Mouse (Mus musculus) embryonic facial prominence, embryonic 15.5 days (tissue): ENCODE results near the gene Birc2. TPM values are rescaled to one million over a fixed set of nuclear protein-coding genes. Genes with fewer than 3 reads are reported as not detected.
A peak's percentile ranks its signal among the peaks of the same experiment; 100 is the strongest.

Source experiments
- ATAC-seq: fragments of 200-750 bp; cut with Nextera tagmentation; 2 replicates; pipeline ENCODE4 v1.8.0; 2017; ENCODE audit warnings: low read depth, moderate TSS enrichment; ENCODE audit not compliant: insufficient number of reproducible peaks, low FRiP score, low TSS enrichment
- H3K27ac ChIP-seq: fragments of 300-500 bp; sonication (generic); replicated peaks from 2 replicates; pipeline ENCODE4 v1.5.1; 2015; ENCODE audit warnings: mild to moderate bottlenecking, inconsistent platforms
- H3K27me3 ChIP-seq: fragments of 300-500 bp; sonication (generic); 2 replicates; pipeline ENCODE4 v1.6.1; 2015; ENCODE audit warnings: inconsistent platforms
- H3K36me3 ChIP-seq: fragments of 300-500 bp; sonication (generic); 2 replicates; pipeline ENCODE4 v1.6.1; 2015; ENCODE audit warnings: mild to moderate bottlenecking, inconsistent platforms
- H3K4me1 ChIP-seq: fragments of 300-500 bp; sonication (generic); 2 replicates; pipeline ENCODE4 v1.6.1; 2015; ENCODE audit warnings: inconsistent platforms
- H3K4me2 ChIP-seq: fragments of 300-500 bp; sonication (generic); replicated peaks from 2 replicates; pipeline ENCODE4 v1.6.1; 2015; ENCODE audit warnings: mild to moderate bottlenecking, inconsistent platforms
- H3K4me3 ChIP-seq: fragments of 300-500 bp; sonication (generic); replicated peaks from 2 replicates; pipeline ENCODE4 v1.5.1; 2015; ENCODE audit warnings: mild to moderate bottlenecking, inconsistent platforms
- H3K9ac ChIP-seq: fragments of 300-500 bp; sonication (generic); 2 replicates; pipeline ENCODE4 v1.6.1; 2015; ENCODE audit warnings: inconsistent platforms
- H3K9me3 ChIP-seq: fragments of 300-500 bp; sonication (generic); replicated peaks from 2 replicates; pipeline ENCODE4 v1.6.1; 2016; ENCODE audit warnings: inconsistent platforms
- WGBS: fragments of 180-500 bp; shearing (Covaris S2); methylation state at CpG from one replicate; pipeline ENCODE4 v1.1.7; 2015; 5-methylcytosine and 5-hydroxymethylcytosine counted together
- polyA plus RNA-seq: library from polyadenylated mRNA; unstranded; fragments of >200 nt; fragmentation: Nextera tagmentation; extraction: Ambion mirVana; gene quantifications from 2 replicates; pipeline ENCODE4 v1.2.1, GENCODE M21; 2015

Gene Birc2
- polyA plus RNA-seq, 1 experiment from 2014 or later = 38.4 TPM

DNA sequence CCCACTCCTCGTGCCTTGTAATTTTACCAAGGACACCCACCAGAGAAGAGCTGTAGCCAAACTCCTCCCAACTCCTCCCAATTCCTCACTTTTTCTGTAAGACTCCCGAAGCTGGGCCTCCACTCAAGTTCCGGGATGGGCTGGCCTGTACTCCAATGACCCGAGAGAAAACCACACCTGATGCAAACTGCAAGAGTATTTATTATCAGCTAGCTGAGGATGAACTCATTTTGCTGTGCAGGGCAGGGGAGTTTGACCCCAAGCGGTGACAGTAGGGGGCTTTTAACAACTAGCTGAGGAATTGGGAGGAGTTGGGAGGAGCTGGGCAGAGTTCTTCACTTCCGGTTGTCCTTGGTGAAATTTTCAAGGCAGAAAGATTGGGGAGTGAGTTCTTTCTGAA, 4.4 kb upstream of the Birc2 start:
- H3K9ac ChIP-seq = no peak overlapping the region
- H3K4me2 ChIP-seq = no peak overlapping the region
- no peak overlapping the region for H3K27ac ChIP-seq
- H3K4me3 ChIP-seq = no peak overlapping the region
- H3K27me3 ChIP-seq = no peaks in the 10 kb centered on the region
- ATAC-seq = no peak
- no peaks in the 10 kb centered on the region for H3K4me1 ChIP-seq
- H3K9me3 ChIP-seq = no peaks in the 10 kb centered on the region
- no peaks in the 10 kb centered on the region for H3K36me3 ChIP-seq
- WGBS = 68% methylated on average over 6 of the region's 6 CpGs

DNA sequence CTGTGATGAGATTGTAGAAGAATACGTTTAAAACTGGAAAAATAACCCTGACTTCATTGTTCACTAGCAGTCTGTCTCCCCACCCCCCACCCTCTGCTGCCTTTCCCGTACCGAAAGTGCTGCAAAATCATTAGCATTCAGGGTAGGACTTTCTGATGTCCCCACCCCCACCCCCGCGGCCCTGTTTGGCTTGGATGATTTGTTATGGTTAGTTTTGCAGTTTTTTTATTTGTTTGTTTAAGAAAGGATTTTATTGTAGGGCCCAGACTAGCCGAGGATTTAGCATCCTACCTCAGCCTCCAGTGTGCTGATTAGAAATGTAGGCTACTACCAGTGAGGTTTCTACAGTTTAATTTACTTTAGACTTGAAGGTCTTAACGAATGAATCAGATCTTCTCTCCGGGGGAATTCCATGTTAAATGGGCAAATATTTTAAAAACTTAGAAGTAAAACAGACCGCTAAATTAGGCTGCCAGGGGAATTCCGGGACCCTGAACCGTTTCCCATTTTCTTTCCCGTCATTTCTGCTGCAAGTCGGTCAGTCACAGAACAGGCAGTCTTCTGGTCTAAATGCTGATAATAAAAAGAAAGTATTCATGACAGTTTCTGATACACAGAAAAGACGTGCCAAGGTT, 1.1 kb upstream of the Birc2 start:
- peak overlapping the region; percentile 57 for H3K4me2 ChIP-seq
- H3K4me3 ChIP-seq = peak overlapping the region; percentile 72
- WGBS = 7% methylated on average over 14 of the region's 14 CpGs
- no peaks in the 10 kb centered on the region for H3K9me3 ChIP-seq
- no peak for ATAC-seq
- H3K36me3 ChIP-seq = peaks cover 12% of the 10 kb centered on the region
- peak overlapping the region; percentile 98 for H3K27ac ChIP-seq
- H3K9ac ChIP-seq = peak overlapping the region; percentile 89
- no peaks in the 10 kb centered on the region for H3K27me3 ChIP-seq
- H3K4me1 ChIP-seq = peaks cover 12% of the 10 kb centered on the region

DNA sequence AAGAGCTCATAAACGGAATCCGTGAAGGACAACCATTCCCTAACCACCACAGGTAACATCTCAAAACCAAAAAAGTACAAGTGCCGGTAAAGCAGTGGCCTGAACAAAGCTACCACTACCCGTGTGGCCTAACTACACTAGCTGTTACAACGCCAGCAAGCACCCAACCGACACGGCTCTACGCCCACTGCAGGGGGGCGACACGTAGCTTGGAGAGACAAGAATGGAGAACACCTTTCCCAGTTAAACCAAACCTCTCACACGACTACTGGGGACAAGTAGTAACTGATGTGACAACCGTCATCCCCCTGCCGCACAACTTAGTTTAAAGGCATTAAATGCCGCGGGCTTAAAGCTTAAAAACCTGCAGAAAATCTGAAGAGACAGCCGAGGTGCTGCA, 533 bp downstream of the Birc2 start:
- Histone ChIP-seq H3K4me3 (peak overlapping the region; percentile 72), H3K9me3 (no peaks in the 10 kb centered on the region), H3K27me3 (no peaks in the 10 kb centered on the region), H3K4me1 (peaks cover 12% of the 10 kb centered on the region), H3K27ac (peak overlapping the region; percentile 98), H3K36me3 (peaks cover 12% of the 10 kb centered on the region), H3K4me2 (peak overlapping the region; percentile 57), H3K9ac (peak overlapping the region; percentile 89)
- WGBS = under 1% methylated on average over 16 of the region's 16 CpGs
- no peak for ATAC-seq

DNA sequence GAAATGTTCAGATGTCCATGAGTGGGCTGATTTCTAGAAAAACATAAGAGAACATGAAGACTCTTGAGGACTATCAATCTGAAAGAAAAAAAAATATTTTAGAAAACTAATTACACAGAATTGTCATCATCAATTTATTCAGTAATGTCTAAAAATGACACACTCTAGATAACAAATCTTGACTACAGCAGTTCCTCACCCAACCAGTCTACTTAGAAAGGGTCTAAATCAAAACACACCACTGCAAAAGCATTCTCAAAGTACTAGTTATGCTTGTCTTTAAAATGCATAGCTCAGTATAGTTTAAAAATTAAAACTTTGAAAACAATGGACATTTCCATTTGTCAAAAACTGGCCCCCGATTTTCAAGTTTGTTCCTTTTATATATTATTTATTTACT, 1.6 kb downstream of the Birc2 start:
- peaks cover 12% of the 10 kb centered on the region for H3K4me1 ChIP-seq
- no peaks in the 10 kb centered on the region for H3K9me3 ChIP-seq
- H3K27me3 ChIP-seq = no peaks in the 10 kb centered on the region
- ATAC-seq = no peak
- 87% methylated on average over 1 of the region's 1 CpGs for WGBS
- no peak overlapping the region for H3K4me3 ChIP-seq
- no peak overlapping the region for H3K9ac ChIP-seq
- no peak overlapping the region for H3K4me2 ChIP-seq
- H3K36me3 ChIP-seq = peaks cover 12% of the 10 kb centered on the region
- no peak overlapping the region for H3K27ac ChIP-seq

DNA sequence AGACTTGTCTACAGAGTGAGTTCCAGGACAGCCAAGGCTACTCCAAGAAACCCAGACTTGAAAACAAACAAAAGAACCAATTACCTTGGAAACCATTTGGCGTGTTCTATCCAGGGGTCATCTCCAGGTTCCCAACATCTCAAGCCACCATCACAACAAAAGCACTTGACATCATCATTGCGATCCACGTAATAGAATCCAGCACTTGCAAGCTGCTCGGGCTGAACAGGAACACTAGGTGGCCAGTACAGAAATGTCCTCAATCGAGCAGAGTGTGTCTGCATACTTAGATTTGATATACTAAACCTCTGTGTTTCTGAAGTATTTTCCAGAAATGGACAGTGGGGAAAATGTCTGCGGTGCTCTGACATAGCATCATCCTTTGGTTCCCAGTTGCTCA, 3.4 kb downstream of the Birc2 start:
- Histone ChIP-seq H3K9me3 (no peaks in the 10 kb centered on the region), H3K9ac (no peak overlapping the region), H3K4me3 (no peak overlapping the region), H3K27me3 (no peaks in the 10 kb centered on the region), H3K4me1 (peaks cover 19% of the 10 kb centered on the region), H3K36me3 (peaks cover 12% of the 10 kb centered on the region), H3K4me2 (peak overlapping the region; percentile 32; the same call in 1 of the 2 replicates), H3K27ac (no peak overlapping the region)
- ATAC-seq = no peak
- 87% methylated on average over 6 of the region's 6 CpGs for WGBS

DNA sequence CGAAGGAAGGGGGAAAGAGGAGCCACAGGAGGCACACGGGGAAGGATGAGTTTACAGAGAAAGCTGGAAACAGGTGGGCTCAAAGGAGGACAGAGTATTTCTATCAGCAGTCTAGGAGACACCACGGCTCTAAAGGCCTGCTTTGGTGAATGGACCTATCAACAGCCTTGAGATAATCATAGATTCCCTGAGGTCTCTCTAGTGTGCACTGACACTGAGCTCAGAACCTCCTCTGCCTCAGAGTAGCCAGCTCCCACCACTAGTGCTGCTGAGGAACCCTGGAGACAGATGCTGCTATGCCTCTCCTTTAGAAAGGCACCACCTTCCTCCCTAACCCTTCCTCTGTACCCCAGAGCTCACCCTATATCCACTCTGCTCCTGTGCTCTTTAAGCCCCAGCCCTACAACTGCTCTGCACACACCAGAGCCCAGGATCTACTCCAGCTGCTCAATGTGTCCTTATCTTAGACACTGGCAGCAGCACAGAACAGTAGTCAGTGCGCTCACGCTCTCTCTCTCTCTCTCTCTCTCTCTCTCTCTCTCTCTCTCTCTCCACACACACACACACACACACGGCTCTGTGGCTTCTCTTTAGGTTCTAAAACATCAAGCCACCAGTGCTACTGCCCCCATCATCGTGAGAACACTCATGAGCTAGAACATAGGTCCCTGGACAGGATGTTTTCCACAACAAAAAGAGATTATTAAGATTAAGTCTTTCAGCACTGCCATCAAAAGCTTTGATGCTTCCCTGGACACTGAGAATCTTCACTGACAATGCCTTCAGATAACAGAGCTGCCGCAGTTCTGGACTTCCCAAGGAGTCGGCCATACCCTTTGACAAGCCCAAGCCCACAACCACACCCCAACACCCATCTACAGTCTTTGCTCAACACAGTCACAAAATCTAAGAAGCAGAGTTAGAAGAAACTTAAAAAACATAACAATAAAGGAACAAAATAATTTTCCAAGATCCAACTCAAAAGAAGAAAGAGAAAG, 7.0 kb downstream of the Birc2 start:
- no peaks in the 10 kb centered on the region for H3K27me3 ChIP-seq
- H3K4me3 ChIP-seq = no peak overlapping the region
- H3K4me1 ChIP-seq = peaks cover 19% of the 10 kb centered on the region
- ATAC-seq = no peak
- H3K36me3 ChIP-seq = peaks cover 20% of the 10 kb centered on the region
- H3K27ac ChIP-seq = no peak overlapping the region
- no peak overlapping the region for H3K4me2 ChIP-seq
- WGBS = 80% methylated on average over 9 of the region's 9 CpGs
- no peak overlapping the region for H3K9ac ChIP-seq
- no peaks in the 10 kb centered on the region for H3K9me3 ChIP-seq

DNA sequence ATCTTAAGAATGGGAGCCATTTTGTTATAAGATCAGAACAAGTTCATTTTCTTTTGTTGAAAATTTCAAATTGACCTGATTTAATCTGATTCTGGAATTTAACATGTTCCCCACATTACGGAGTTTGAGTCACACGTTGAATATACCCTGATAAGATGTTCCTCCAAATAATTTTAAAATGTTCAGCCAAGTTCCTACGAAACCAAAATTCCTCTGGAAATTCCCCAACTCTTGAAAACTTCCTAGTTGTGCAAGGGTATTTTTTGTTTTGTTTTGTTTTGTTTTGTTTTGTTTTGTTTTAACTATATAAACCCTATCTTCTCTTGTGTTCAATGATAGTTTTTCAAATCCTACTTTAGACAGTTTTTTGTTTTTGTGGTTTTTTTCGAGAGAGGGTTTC, 8.2 kb downstream of the Birc2 start:
- Histone ChIP-seq H3K27ac (no peak overlapping the region), H3K9ac (no peak overlapping the region), H3K4me3 (no peak overlapping the region), H3K27me3 (no peaks in the 10 kb centered on the region), H3K9me3 (no peaks in the 10 kb centered on the region), H3K36me3 (peaks cover 18% of the 10 kb centered on the region), H3K4me2 (no peak overlapping the region), H3K4me1 (peaks cover 13% of the 10 kb centered on the region)
- no peak for ATAC-seq
- WGBS = 88% methylated on average over 4 of the region's 4 CpGs

DNA sequence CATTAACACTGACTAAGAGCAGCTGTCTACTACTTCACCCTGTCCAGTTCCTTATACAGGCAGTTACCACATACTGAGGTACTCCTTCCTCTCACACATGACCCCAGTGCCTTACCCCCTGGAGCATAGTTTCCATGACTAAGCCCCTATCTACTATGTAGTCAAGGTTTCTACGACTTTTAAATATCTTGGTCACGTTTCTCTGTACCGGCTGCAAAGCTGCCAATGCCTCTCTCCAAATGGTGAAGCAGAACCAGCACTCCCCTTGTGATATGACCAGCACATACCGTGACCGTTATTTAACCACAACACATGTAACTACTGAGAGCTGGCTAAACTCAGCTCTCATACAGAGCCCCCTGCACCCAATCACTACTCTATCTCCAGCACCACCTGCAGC, 11.9 kb downstream of the Birc2 start:
- peaks cover 33% of the 10 kb centered on the region for H3K36me3 ChIP-seq
- no peak overlapping the region for H3K4me3 ChIP-seq
- WGBS = 85% methylated on average over 5 of the region's 5 CpGs

DNA sequence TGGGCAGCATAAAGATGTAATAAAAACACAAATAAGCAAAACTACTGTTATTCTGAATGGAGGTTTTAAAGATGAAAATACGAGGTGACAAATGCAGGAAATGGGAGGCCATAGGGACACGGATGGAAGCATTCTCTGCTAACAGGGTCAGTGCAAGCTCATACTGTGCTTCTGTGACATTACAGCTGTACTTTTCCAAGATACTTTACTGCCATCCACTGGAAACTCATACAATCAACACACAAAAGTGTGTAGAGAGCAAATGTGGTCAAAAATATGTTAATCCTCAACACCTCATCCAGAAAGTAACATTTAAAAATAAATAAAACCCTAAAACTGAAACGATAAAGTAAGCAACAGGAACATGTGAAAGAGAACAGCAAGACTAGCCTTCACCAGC, 14.1 kb downstream of the Birc2 start:
- WGBS = 72% methylated on average over 3 of the region's 3 CpGs
- no peak overlapping the region for H3K4me3 ChIP-seq
- H3K27ac ChIP-seq = no peak overlapping the region
- H3K27me3 ChIP-seq = no peaks in the 10 kb centered on the region
- H3K36me3 ChIP-seq = peaks cover 45% of the 10 kb centered on the region
- ATAC-seq = no peak
- H3K4me1 ChIP-seq = no peaks in the 10 kb centered on the region
- H3K9ac ChIP-seq = no peak overlapping the region
- no peaks in the 10 kb centered on the region for H3K9me3 ChIP-seq
- H3K4me2 ChIP-seq = no peak overlapping the region

More for the DNA sequence above, 11.9 kb downstream of the Birc2 start:
- Histone ChIP-seq H3K4me1 (0 out of 2 replicates have a peak, but pooled peaks cover 4% of the 10 kb centered on the region), H3K27ac (no peak overlapping the region), H3K9me3 (no peaks in the 10 kb centered on the region), H3K4me2 (no peak overlapping the region), H3K27me3 (no peaks in the 10 kb centered on the region), H3K9ac (no peak overlapping the region)
- no peak for ATAC-seq

DNA sequence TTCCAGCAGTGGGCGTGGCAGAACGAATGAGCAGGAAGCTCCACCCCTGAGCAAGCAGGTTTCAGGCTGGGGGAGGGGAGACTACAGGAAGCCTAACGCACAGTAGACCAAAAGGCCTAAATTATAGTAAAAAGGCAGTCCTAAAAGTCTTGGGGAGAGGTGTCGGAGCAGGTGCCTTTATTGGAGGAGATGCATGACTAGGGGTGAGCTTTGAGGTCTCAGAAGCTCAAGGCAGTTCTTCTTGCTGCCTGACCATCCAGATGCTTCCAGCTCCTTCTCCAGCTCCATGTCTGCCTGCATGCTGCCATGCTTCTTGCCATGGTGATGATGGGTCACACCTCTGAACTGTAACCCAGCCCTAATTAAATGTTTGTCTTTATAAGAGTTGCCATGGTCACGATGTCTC, 31.8 kb downstream of the Birc2 start:
- no peaks in the 10 kb centered on the region for H3K4me1 ChIP-seq
- H3K36me3 ChIP-seq = no peaks in the 10 kb centered on the region
- H3K4me2 ChIP-seq = no peak overlapping the region
- H3K9ac ChIP-seq = no peak overlapping the region
- no peak overlapping the region for H3K27ac ChIP-seq
- no peaks in the 10 kb centered on the region for H3K27me3 ChIP-seq
- WGBS = 65% methylated on average over 5 of the region's 5 CpGs
- no peaks in the 10 kb centered on the region for H3K9me3 ChIP-seq
- no peak overlapping the region for H3K4me3 ChIP-seq
- no peak for ATAC-seq

DNA sequence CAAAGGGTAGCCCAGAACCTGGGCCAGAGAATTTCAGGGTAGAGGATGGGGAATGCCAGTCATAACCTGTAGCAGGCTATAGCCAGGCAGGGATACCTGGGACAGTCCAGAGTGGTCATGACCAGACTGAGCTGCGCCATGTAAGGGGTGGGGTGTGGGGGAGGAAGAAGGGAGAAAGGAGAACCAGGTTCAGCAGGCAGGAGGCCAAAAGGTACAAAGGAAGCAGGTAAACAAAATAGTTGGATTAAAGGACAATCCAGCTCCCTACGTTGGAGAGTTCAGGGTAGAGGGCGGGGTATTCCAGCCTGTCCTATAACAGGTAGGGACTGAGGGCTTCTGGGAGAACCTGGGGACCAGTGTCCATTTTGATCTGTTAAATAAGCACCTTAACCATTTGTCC, 38.3 kb downstream of the Birc2 start:
- Histone ChIP-seq H3K4me2 (no peak overlapping the region), H3K27me3 (no peaks in the 10 kb centered on the region), H3K36me3 (no peaks in the 10 kb centered on the region), H3K9me3 (no peaks in the 10 kb centered on the region), H3K4me1 (no peaks in the 10 kb centered on the region), H3K27ac (no peak overlapping the region), H3K9ac (no peak overlapping the region), H3K4me3 (no peak overlapping the region)
- no peak for ATAC-seq
- 95% methylated on average over 3 of the region's 3 CpGs for WGBS
